8 mouse cellular contexts compared by ENCODE assay signal in the genomic region with DNA sequence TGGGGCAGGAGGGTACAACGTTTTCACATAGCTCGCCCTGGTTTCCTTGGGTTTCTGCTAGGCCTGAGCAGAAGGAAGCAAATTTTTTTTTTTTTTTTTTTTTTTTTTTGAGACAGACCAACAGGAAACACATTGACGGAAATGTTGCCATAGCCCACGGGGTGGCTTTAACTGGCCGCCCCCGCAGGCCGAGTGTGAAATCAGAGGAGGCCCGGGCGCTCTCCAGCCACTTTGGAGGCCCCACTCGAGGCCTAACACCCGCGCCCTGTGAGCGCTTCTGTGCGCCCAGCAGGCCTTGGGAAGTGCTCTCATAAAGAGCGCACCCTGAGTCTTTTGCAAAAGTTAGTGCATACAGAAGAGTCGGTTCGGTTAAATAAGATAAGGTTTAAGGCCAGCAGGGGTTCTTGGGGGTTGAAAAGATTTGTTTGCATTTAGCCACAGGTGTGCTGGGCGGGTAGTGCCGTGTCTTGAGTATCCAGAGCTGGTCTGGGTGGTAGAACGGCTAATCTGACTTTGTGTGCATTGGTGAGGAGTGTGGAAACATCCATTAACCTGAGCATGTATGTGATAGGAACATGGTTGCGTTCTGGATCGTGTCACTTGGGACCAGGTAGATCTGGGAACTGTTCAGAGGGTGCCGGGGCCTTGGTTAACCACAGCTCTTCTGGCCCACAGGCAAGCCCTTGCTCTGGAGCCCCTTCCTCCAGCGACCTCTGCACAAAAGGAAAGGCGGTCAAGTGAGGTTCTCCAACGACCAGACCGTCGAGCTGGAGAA. TPM values are rescaled to one million over a fixed set of nuclear protein-coding genes. Genes with fewer than 3 reads are reported as not detected.
DNase-seq lines count a peak whose midpoint lies in the region; ATAC-seq and TF ChIP-seq lines count a peak whose summit lies in the region.

No protein-coding gene starts in this region.

- peak overlapping the region; percentile 81 for H3K4me2 ChIP-seq in liver, embryonic 13.5 days

- H3K9me3 ChIP-seq in liver, embryonic 13.5 days (replicated peaks): no peaks in the 10 kb centered on the region

- H3K4me1 ChIP-seq in bone marrow macrophage, adult 2 months (ENCODE audit: control insufficient read depth, insufficient read depth, low read length): peaks cover 15% of the 10 kb centered on the region
- H3K4me1 ChIP-seq in liver, embryonic 13.5 days (replicated peaks): peaks cover 66% of the 10 kb centered on the region
- H3K4me1 ChIP-seq in thymus, adult 2 months (replicated peaks; ENCODE audit: control insufficient read depth, insufficient read depth, low read length): peaks cover 12% of the 10 kb centered on the region; the same call in 1 of the 2 replicates

- no peak overlapping the region for H3K27ac ChIP-seq in left cerebral cortex, adult 2 months
- H3K27ac ChIP-seq in bone marrow macrophage, adult 2 months (ENCODE audit: insufficient read depth, low read depth, low read length): peak overlapping the region; percentile 98
- H3K27ac ChIP-seq in liver, embryonic 13.5 days: peak overlapping the region; percentile 85
- H3K27ac ChIP-seq in thymus, adult 2 months (ENCODE audit: control insufficient read depth, insufficient read depth, low read length): no peak overlapping the region

- peak; percentile 10 to 11 for DNase-seq in left cerebral cortex, adult 2 months (ENCODE audit: extremely low spot score in 1 of 2, low spot score in 2 of 2)
- no peak for DNase-seq in left cerebral cortex, adult 9 months (ENCODE audit: low spot score in 2 of 2)
- peak; percentile 19 for DNase-seq in heart, postnatal 25 days (ENCODE audit: low spot score)
- no peak for DNase-seq in liver, embryonic 13.5 days
- DNase-seq in skeletal muscle tissue, adult 2 months (ENCODE audit: low read depth, low spot score): peak; percentile 25
- DNase-seq in thymus, adult 2 months: no peak
- DNase-seq in cerebellum, postnatal 25 days: no peak

- ATAC-seq in liver, embryonic 13.5 days (ENCODE audit: low read depth): no peak

- peak overlapping the region; percentile 2; the same call in 1 of the 2 replicates for H3K4me3 ChIP-seq in left cerebral cortex, adult 2 months
- H3K4me3 ChIP-seq in bone marrow macrophage, adult 2 months (ENCODE audit: insufficient read depth, low read length): peak overlapping the region; percentile 99
- H3K4me3 ChIP-seq in liver, embryonic 13.5 days (replicated peaks): peak overlapping the region; percentile 69
- no peak overlapping the region for H3K4me3 ChIP-seq in thymus, adult 2 months (ENCODE audit: control insufficient read depth, insufficient read depth, low read length)

- TF ChIP-seq POLR2A in bone marrow macrophage, adult 2 months (IDR thresholded peaks at IDR 0.05; ENCODE audit: borderline replicate concordance, low read depth, low read length): no peak
- TF ChIP-seq POLR2A in thymus, adult 2 months (IDR thresholded peaks at IDR 0.05; ENCODE audit: control insufficient read depth, extremely low read depth, insufficient read depth, low read length, poor library complexity): no peak

- H3K27me3 ChIP-seq in liver, embryonic 13.5 days: peaks cover 75% of the 10 kb centered on the region
- peaks cover 17% of the 10 kb centered on the region for H3K27me3 ChIP-seq in thymus, adult 2 months (ENCODE audit: control insufficient read depth, insufficient read depth, low read length)

- intact Hi-C loops in left cerebral cortex, adult 2 months (cut with DNase I): loop anchor here (5.0 kb wide), 1 partner anchor 71 kb away; no protein-coding TSS in a partner anchor
- intact Hi-C loops in heart, postnatal 25 days (cut with DNase I): loop anchor here (5.0 kb wide), 2 partner anchors 46 to 71 kb away; no protein-coding TSS in a partner anchor

- H3K9ac ChIP-seq in liver, embryonic 13.5 days: peak overlapping the region; percentile 78

- H3K36me3 ChIP-seq in liver, embryonic 13.5 days: peaks cover 7% of the 10 kb centered on the region; the same call in 1 of the 2 replicates
- no peaks in the 10 kb centered on the region for H3K36me3 ChIP-seq in thymus, adult 2 months (ENCODE audit: control insufficient read depth, insufficient read depth, low read length)

- WGBS in liver, embryonic 13.5 days (ENCODE audit: insufficient replicate concordance): 11% methylated on average over 28 of the region's 28 CpGs
- 14% methylated on average over 28 of the region's 28 CpGs for WGBS in thymus, adult 2 months

- TF ChIP-seq CTCF in left cerebral cortex, adult 2 months (IDR thresholded peaks at IDR 0.05): no peak
- no peak for TF ChIP-seq CTCF in bone marrow macrophage, adult 2 months (IDR thresholded peaks at IDR 0.05; ENCODE audit: low read depth, low read length)
- TF ChIP-seq CTCF in thymus, adult 2 months (IDR thresholded peaks at IDR 0.05; ENCODE audit: borderline replicate concordance, control insufficient read depth, extremely low read depth, insufficient read depth, low read length, poor library complexity): no peak

RNA-seq across cellular contexts. Expression of a gene that starts 2.1 kb away (rescaled TPM):
- total RNA-seq in left cerebral cortex, adult 2 months (2021): 1 to 10 TPM; 1.2 to 1.7 TPM
- polyA plus RNA-seq in bone marrow macrophage, adult 2 months (2012; ENCODE audit: insufficient read depth, insufficient read length, missing spikeins): 62.3 and 71.5 TPM in 2 replicates
- total RNA-seq in heart, postnatal 25 days (2021): 1 to 10 TPM; 3.8 to 4.8 TPM
- 27.8 and 34.4 TPM in 2 replicates for polyA plus RNA-seq in liver, embryonic 13.5 days (2015; fragmentation: Nextera tagmentation; extraction: Ambion mirVana)
- 5.1 and 8.3 TPM in 2 replicates for polyA plus RNA-seq in thymus, adult 2 months (2012; rRNA removed)

Comparison
In these comparisons a context has a peak if more than half of its experiments do, and no peak if none do; other contexts are left out.
1. DNase-seq: peak in left cerebral cortex, adult 2 months (2 of 2), heart, postnatal 25 days (single experiment) and skeletal muscle tissue, adult 2 months (single experiment); none in left cerebral cortex, adult 9 months (0 of 2), liver, embryonic 13.5 days (single experiment), thymus, adult 2 months (single experiment) and cerebellum, postnatal 25 days (0 of 2).
2. H3K27ac ChIP-seq: peak in bone marrow macrophage, adult 2 months (single experiment) and liver, embryonic 13.5 days (single experiment); none in left cerebral cortex, adult 2 months (single experiment) and thymus, adult 2 months (single experiment).